In genomic region chr7:66741412-66741811, GRCm38 (mm10) we compare ENCODE assay signal across 24 mouse cellular contexts. TPM values are rescaled to one million over a fixed set of nuclear protein-coding genes. Genes with fewer than 3 reads are reported as not detected.
"Had no signal": no experiment of that assay in that cellular context is flagged by ENCODE, and none has a peak within 500 bp of the region (broad histone marks: within the 10 kb centered on the region; RNA-seq: fewer than 3 reads in every experiment).

No protein-coding gene starts in this region.

- H3K4me3 ChIP-seq: kidney, embryonic 15.5 days; left cerebral cortex, adult 2 months; limb, embryonic 10.5 days; limb, embryonic 13.5 days; liver, embryonic 12.5 days; liver, embryonic 15.5 days; lung, embryonic 15.5 days; megakaryocyte, embryonic 14.5 days; neural tube, embryonic 13.5 days; stomach, embryonic 15.5 days had no signal

- H3K4me2 ChIP-seq: kidney, embryonic 15.5 days; limb, embryonic 13.5 days; liver, embryonic 12.5 days; liver, embryonic 15.5 days; lung, embryonic 15.5 days; midbrain, embryonic 11.5 days; neural tube, embryonic 13.5 days; stomach, embryonic 15.5 days had no signal

- H3K4me1 ChIP-seq: kidney, embryonic 15.5 days; liver, embryonic 12.5 days; liver, embryonic 15.5 days; neural tube, embryonic 13.5 days had no signal

- ATAC-seq: liver, embryonic 12.5 days had no signal

- H3K27ac ChIP-seq: kidney, embryonic 15.5 days; left cerebral cortex, adult 2 months; limb, embryonic 10.5 days; limb, embryonic 13.5 days; liver, embryonic 12.5 days; liver, embryonic 15.5 days; lung, embryonic 15.5 days; neural tube, embryonic 13.5 days; stomach, embryonic 15.5 days had no signal

- H3K9me3 ChIP-seq: kidney, embryonic 15.5 days; limb, embryonic 10.5 days; limb, embryonic 13.5 days; liver, embryonic 12.5 days; liver, embryonic 15.5 days; lung, embryonic 15.5 days; megakaryocyte, embryonic 14.5 days; neural tube, embryonic 13.5 days; stomach, embryonic 15.5 days had no signal

- H3K9ac ChIP-seq: kidney, embryonic 15.5 days; limb, embryonic 13.5 days; liver, embryonic 12.5 days; liver, embryonic 15.5 days; lung, embryonic 15.5 days; neural tube, embryonic 13.5 days; stomach, embryonic 15.5 days had no signal

- H3K27me3 ChIP-seq: kidney, embryonic 15.5 days; limb, embryonic 13.5 days; liver, embryonic 12.5 days; liver, embryonic 15.5 days; lung, embryonic 15.5 days; neural tube, embryonic 13.5 days; stomach, embryonic 15.5 days had no signal

- H3K36me3 ChIP-seq: kidney, embryonic 15.5 days; limb, embryonic 10.5 days; limb, embryonic 13.5 days; liver, embryonic 12.5 days; liver, embryonic 15.5 days; lung, embryonic 15.5 days; neural tube, embryonic 13.5 days; stomach, embryonic 15.5 days had no signal

- DNase-seq: kidney, adult 8-10 months; kidney, postnatal 10 days; kidney, postnatal 36 days; layer of hippocampus, postnatal 36 days; liver; lung, adult 18-20 months; lung, postnatal 10 days; lung, postnatal 36 days; midbrain, embryonic 14.5 days; right cerebral cortex, postnatal 25 days; spleen, adult 18-20 months; thymus, postnatal 25 days had no signal

RNA-seq across cellular contexts. Expression of gene Cers3, which starts 1.9 kb away (rescaled TPM):
- total RNA-seq: neutrophil, adult 5-6 weeks had no signal
